Mouse (Mus musculus) megakaryocyte, embryonic 14.5 days (primary cell): ENCODE results near the gene Slc26a10.

Source experiments
- FLI1 ChIP-seq: IDR thresholded peaks from 2 replicates; pipeline ENCODE4 v1.6.1; 2012; ENCODE audit warnings: low read length, inconsistent platforms, mixed read lengths
- GATA1 ChIP-seq: IDR thresholded peaks from 3 replicates; pipeline ENCODE4 v1.6.1; 2012; ENCODE audit warnings: mixed read lengths, low read length, inconsistent platforms, borderline replicate concordance

DNA sequence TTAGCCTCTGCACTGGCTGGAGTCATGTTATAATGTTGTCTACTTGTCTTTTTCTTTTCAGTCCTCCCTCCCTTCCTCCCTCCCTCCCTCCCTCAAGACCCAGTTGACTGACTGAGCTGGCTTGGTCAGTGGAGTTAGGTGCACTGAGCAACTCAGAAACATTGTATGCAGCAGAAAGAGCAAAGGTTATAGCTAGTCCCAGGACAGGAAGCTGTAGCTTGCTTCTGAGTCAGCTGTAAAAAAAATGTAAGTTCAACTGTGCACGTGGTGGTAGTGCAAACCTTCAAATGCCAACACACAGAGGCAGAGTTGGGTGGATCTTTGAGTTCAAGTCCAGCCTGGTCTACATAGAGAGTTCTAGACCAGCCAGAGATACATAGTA, 34.0 kb upstream of the Slc26a10 start:
- TF ChIP-seq GATA1 = no peak
- TF ChIP-seq FLI1 = no peak
